Mouse (Mus musculus): ENCODE measurements around the gene Gcsh.
A peak's percentile ranks its signal among the peaks of the same experiment; 100 is the strongest.

Gcsh gene

DNA sequence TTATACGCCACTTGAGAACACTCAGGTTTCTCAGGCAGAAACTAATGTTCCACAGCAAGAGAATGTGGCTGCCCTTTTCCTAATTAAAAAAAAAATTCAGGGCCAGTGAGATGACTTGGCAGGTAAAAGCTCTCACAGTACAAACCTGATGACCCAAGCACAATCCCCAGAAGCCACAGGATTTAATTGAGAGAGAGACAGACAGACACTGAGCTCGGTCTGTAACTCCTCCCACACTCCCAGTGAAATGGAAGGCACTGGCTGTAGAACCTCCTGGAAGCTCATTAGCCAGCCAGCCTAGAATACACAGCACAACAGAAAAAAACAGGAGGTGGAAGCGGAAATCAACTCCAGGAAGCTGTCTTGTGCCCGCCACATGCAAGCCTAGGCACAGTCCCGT is 17.7 kb downstream of the Gcsh start:
- no peak for DNase-seq

DNA sequence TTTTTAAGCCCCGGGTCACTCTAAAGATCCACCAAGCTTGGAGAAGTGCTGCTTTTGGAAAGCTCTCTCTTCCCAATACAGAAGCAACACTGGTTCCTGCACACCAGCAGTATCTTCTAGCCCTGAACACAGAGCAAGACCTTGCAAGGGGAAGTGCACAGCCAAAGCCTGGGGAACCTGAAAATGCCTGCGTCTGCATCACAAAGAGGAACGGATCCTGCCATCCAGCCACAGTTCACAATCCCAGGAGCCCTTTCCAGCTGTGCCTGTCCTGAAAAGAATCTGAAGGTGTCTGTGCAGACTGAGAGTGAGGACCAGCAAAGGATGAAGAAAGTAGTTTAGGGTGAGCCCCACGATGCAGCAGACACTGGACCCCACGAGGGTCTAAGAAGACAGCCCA is 18.3 kb downstream of the Gcsh start:
- DNase-seq, result no peak

DNA sequence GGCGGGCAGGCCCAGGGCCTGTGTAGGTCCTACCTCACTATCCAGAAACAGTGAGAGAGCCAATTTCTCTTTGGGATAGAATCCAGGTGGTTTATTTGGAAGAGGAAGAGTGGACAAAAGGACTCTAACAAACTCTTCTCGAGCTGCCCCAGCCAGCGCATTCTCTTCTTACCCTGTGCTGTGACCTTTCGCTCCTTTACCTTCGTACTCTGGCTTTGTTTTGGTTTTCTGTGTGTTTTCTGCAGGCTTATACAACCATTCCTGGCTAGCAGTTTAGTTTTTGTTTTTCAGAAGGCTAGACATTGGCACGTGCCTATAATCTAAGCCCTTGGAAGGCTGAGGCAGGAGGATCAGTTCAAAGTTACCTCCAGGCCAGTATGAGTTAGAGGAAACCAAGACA is 23.8 kb downstream of the Gcsh start:
- no peak for DNase-seq

DNA sequence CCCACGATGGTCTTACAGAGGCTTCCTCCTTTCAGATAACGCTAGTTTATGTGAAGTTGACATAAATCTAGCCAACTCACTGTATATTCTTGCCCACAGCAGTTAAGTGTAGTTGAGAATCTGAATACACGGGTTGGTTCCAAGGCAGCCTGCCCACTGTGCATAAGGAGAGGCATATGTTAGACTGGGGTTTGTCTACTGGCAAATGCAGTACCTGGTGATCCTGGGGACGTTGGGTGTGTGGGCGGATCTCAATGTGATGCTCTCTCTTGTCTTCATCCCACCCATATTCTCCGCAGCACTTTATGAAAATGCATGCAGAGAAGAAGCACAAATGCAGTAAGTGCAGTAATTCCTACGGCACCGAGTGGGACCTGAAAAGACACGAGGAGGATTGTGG is 38.9 kb downstream of the Gcsh start:
- no peak for DNase-seq

DNA sequence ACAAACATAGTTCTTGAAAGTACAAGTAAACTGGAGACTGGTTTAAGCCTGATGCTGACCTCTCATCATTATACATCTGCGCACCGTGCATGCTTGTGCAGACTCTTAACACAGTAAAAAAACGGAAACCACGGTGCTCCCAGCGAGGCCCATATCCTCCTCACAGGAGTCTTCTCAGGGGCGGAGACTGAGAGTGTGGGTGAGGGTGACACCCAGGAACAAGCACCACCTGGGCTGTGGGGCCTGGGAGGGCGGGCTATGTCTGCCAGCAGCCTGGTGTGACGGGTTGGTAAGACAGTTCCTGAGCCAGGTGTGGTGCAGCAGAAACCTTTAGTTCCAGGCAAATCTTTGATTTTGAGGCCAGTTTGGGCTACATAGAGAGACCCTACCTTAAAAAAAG is 40.9 kb downstream of the Gcsh start:
- DNase-seq, result no peak

DNA sequence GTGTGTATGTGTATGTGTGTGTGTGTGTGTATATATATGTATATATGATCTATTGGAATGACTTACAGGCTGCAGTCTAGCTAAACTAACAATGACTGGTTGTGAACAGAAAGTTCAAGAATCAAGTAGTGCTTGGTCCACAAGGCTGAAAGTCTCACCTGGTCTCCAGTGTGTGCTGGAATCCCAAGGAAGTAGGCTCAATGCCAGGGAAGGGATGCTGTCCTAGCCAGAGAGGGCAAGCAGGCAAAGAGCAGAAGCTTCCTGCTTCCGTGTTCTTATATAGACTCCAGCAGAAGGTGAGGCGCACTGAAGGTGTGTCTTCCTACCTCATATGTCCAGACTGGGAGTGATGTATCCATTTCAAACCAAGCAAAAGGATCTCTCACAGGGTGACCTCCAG is 41.6 kb downstream of the Gcsh start:
- no peak for DNase-seq

DNA sequence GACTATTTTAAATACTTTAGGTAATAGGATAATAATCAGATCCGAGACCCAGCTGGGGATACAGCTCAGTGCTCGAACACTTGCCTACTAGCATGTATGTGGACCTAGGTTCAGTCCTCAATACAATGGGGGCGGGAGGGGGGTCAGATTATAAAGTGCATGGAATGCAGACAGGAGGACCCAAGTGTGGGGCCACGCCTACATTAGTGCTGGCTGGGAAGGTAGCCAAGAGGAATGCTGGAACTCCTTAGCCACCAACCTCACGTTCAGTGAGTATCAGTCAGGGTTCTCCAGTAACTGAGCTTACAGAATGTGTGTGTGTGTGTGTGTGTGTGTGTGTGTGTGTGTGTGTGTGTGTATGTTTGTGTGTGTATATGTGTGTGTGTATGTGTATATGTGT is 42.0 kb downstream of the Gcsh start:
- no peak for DNase-seq

DNA sequence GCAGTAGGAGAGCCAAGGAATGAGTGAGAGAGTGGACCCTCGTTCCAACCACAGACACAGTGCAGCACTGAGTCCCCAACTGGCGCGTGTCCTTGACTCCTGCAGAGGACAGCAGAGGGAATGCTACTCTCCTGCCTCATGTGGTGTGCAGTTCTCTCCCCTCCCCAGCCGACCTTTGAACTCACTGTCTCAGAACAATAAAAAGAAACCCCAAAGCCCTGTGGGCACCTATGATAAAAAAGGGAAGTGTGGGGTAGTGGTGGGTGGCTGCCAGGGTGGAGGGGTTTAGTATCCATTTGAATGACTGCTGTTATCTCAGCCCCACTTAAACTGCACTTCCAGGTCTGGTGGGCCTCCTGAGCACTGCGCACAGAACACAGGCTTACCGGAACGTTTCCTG is 45.7 kb downstream of the Gcsh start:
- DNase-seq, result no peak

DNA sequence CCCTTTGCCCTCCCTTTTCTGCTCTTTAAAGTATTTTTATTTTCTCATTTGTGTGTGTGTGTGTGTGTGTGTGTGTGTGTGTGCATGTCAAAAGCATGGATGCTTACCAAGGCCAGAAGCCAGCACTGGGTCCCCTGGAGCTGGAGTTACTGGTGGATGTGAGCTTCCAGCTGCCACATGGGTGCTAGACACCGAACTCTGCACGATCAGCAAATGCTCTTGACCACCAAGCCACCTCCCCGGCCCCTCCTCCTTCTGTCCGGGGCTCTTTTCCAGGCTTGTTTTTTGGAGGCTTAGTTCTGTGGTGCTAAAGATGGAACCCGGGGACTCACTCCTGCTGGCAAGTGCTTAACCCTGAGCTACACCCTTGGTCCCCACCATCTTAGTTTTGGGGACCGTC is 46.5 kb downstream of the Gcsh start:
- no peak for DNase-seq

DNA sequence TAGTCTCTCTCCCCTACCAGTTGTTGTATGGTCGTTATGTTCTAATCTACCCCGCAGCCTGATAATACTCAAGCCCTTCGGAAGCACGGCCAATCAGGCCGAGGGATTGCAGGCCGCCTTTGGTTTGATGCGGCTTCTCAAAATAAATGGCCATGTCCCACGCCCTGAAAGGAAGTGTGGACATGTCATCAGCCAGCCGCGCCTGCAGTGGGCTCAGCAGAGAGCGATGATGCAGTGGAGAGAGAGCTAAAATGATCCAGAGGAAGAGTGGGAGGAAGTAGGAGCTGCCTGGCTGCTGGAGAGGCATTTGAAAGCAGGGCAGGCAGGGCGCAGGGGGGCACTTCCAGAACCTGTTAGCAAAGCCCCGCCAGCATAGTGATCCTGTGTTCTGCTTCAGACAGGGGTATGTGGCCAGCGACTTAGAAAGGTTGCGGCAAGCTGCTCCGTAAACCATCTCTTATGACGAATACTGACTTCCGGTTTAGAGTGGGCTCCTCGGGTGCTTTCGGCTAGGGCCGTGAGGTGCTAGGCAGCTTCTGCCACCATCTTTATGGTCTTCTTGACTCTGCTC is 47.0 kb downstream of the Gcsh start:
- DNase-seq, result no peak

DNA sequence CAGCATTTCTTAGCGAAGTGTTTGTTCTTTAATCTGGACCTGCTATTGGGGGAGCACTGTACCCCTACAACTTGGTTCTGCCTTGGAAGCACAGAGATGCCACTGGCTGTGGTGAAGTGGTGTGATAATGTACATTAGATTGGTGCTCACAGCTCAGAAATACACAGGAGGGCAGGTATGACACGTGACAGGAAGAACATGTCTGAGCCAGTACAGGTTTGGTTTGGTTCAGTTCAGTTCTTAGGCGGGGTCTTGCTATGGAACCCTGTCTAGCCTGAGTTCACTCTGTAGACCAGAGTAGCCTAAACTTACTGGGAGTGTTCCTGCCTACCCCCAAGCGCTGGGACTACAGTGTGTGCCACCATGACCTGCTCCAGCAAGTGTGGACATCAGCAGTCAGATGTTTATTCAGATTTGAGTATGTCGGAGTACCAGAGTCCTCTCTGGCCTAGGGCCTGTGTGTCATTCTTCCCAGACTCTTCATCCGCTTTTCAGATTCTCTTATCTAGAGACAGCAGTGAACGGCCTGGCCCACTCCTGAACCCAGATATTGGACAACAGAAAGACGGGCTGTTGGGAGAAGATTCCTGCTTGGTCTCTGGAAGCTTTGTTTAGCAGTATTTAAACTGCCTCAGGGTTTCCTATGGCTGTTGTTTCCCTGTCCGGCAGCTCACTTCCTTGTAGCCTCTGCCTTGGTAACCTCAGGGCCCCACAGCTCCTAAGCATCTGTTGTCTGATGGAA is 48.0 kb downstream of the Gcsh start:
- no peak for DNase-seq

DNA sequence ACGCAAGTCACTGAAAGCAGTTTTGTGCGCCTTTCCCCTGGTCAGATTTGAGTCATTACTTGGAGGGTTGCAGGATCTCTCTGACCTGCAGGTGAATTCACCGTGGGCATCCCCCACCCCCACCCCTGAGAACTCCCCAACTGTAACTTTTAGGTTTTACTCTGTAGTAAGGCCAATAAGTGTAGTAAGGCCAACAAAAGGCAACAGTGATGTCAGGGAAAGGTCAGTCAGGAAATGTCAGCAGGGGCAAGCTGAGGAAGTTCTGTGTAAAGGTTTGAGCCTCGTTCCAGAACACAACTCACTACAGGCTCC is 49.0 kb downstream of the Gcsh start:
- no peak for DNase-seq

DNA sequence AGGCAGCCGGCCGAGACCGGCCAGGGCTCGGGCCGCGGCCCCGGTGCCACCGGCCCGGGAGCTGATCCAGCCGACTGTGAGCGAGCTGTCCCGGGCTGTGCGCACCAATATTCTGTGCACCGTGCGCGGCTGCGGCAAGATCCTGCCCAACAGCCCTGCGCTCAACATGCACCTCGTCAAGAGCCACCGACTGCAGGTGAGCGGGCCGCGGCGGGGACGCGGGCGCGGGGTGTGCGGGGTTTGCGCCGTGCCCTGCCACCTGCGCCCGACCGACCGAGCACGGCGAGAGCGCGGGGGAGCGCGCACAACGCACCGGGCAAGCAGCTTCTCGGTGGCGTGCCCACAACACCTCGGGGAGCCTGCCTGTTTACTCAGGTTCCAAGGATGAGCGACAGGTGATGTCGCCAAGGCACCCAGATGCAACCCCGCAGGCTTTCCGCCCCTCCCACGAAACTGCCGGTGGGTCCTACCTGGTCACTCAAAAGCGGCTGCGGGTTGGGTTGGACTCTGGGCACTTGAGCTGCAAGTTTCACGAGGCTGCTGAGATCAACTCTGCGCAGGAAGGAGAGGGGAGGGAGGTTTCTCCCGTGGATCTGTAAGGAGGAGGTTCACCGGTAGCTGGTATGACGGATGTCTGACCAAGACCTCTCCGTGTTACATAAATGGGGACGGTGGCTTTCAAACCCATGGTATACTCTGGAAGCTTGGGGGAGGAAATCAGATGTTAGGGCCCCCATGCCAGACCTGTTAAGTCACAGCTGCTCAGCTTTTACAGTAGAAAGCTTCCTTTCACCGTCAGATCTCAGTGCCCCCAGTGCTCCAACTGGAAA is 49.6 kb downstream of the Gcsh start:
- peak; percentile 66 to 70 for DNase-seq

DNA sequence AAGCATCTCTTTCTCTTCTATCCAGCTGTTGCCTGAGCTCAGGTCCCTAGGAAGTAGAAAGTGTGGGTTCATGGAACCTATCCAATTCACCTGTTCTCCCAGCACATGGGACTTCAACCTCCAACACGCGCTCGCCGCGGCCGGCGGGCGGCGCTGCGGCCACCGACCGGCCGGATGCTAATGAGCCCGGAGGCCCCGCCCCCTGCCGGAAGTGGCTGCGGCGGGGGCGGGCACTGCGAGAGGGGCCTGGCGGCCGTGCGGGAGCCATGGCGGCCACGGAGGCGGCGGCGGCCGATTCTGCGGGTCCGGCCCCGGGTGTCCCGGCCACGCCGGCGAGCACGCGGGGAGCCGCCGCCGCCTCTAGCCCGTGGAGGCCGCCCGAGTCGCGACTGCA is 50.2 kb downstream of the Gcsh start, which contains the start of gene Atmin:
Gene Atmin (plus strand): TSS at position 233 of the 394 bp plus-strand sequence.
- DNase-seq, result peak; percentile 90 to 97

DNA sequence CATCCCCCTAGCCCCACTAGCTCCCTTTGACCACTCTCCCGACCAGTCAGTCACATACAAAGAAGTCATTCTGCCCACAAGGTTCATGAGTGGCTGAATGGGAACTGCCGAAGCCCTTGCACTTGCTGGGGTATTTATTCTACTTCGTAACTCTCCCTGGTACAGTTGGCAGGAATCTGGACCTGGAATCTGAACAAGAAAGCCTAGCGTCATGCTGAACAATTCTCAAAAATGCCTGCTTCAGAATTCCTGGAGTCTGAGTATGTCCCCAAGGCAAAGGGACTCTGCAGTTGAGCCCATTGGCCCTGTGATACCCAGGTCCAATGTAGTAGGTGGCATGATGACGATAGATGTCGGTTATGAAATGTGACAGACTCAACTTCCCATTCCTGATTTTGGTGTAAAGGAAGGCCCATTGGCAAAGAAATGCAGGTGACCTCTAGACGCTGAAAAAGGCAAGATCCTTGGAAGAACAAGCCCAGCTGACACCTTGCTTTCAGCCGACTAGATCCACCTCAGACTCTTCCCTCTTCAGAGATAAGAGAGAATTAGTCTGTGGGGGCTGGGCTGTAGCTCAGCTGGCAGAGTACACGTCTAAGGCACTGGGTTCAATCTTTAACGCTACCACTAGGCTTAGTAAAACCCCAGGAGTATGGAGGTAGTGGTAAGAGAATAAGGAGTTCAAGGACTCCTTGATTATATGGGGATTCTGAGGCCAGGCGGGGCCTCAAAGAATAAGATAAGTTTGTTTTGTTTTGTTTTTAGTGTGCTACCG is 50.9 kb downstream of the Gcsh start:
- no peak for DNase-seq

DNA sequence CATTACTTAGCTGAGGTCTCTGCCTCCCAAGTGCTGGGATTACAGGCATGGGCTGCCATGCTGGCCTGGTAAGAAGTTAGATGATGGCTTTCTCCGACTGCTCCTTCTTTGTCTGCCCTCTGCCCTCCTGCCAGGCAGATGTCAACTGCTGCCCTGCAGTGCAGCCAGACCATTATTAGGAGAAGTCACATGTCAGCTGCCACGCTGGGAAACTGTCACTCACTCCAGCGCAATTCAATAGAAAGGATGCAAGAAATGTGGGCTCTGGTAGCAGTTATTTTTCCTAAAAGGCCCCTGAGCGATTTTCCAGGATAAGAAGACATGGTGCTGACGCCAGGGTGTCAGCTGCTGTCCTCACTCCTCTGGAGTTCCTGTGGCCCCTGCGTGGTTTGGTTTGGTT is 57.8 kb downstream of the Gcsh start:
- no peak for DNase-seq

DNA sequence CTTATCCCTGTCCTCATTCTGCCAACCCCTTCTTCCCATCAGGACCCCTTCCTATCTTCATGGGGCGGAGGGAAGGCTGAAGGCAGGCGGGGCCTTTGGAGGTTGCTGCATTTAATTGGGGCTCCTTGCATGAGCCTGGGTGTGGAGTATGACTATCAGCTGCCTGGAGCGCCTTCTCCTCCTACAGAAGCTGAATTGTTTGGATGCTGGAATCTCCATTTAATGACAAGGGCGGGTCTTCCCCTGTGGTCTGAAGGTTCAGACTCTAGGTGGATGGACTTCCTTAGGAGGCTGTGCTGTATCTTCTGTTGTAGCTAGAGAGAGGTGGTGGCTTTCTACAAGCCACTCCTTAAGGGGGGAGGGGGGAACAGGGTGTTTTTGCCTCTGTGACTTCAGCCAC is 58.4 kb downstream of the Gcsh start:
- no peak for DNase-seq

All from cerebellum, postnatal 25 days (tissue).